Mouse (Mus musculus): ENCODE results near the gene Stard10.

- TF ChIP-seq CTCF (IDR thresholded peaks at IDR 0.05; ENCODE audit: low read depth): no peak
- no peak for TF ChIP-seq EP300 (IDR thresholded peaks at IDR 0.05; ENCODE audit: low read depth)
Observed at GRCm38 (mm10) chr7:101335228-101335627, 18.3 kb downstream of the Stard10 start.

All from liver, postnatal 0 days (tissue).